Mouse (Mus musculus) NIH3T3 (cell line): ENCODE measurements around the gene Hhipl1.

Experiments used
- DNase-seq: peaks from one replicate; pipeline ENCODE4 v3.0.0-alpha.2; 2012; ENCODE audit warnings: low read depth

Hhipl1 gene

GRCm38 (mm10) chr12:108365340-108365739, 59.3 kb downstream of the Hhipl1 start:
- peak; percentile 88 for DNase-seq

GRCm38 (mm10) chr12:108365868-108366267, 59.8 kb downstream of the Hhipl1 start:
- no peak for DNase-seq

GRCm38 (mm10) chr12:108367909-108368308, 61.8 kb downstream of the Hhipl1 start:
- DNase-seq, result no peak

- no peak for DNase-seq
These were observed 62.9 kb downstream of the Hhipl1 start for GRCm38 (mm10) chr12:108368921-108369320.

GRCm38 (mm10) chr12:108370596-108371428, 64.7 kb downstream of the Hhipl1 start, which contains the start of gene Eml1:
Eml1 (plus strand) TSS chr12:108370957.
- peak; percentile 49 for DNase-seq

GRCm38 (mm10) chr12:108371429-108371765, 65.3 kb downstream of the Hhipl1 start:
- DNase-seq, result no peak

GRCm38 (mm10) chr12:108372241-108372640, 66.2 kb downstream of the Hhipl1 start:
- DNase-seq, result no peak

GRCm38 (mm10) chr12:108373611-108374010, 67.5 kb downstream of the Hhipl1 start:
- DNase-seq, result no peak

- no peak for DNase-seq
These were observed 68.6 kb downstream of the Hhipl1 start for GRCm38 (mm10) chr12:108374689-108375088.

GRCm38 (mm10) chr12:108378379-108379133, 72.5 kb downstream of the Hhipl1 start:
- no peak for DNase-seq
